25 mouse cellular contexts compared by ENCODE assay signal in the genomic region with DNA sequence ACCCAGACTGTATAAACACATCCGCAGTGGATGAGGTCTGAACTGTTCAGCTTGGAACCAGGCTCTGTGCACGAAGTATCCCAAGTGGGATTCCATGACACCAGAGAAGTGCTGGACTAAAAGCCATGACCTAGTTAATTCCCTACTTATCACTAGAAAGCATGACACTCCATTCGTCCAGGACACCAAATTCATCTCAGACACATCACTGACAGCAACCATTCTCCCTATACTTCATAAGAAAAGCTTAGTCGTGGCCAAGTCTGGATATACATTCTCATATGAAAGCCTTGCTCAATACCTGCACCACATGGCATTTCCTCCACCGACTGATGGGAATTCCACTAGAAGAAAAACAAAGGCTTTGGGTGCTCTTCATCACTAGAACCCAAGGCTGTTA.
"Had no signal": no experiment of that assay in that cellular context is flagged by ENCODE, and none has a peak within 500 bp of the region (broad histone marks: within the 10 kb centered on the region; RNA-seq: fewer than 3 reads in every experiment).

No protein-coding gene starts in this region.

- H3K36me3 ChIP-seq: heart, embryonic 13.5 days; heart, embryonic 15.5 days; hindbrain, embryonic 13.5 days; hindbrain, embryonic 15.5 days; kidney, embryonic 15.5 days; limb, embryonic 13.5 days; limb, embryonic 15.5 days had no signal

- DNase-seq: forebrain, postnatal 0 days; gastrocnemius, postnatal 14 days; gastrocnemius, postnatal 36 days; heart, adult 18-20 months; heart, postnatal 14 days; heart, postnatal 36 days; kidney, adult 11 months; kidney, adult 2 months; kidney, adult 9 months; kidney, postnatal 14 days; kidney, postnatal 36 days; layer of hippocampus, adult 9-11 months; layer of hippocampus, postnatal 36 days; left cerebral cortex, postnatal 4 days had no signal

- H3K9me3 ChIP-seq: heart, embryonic 13.5 days; heart, embryonic 15.5 days; hindbrain, embryonic 13.5 days; hindbrain, embryonic 15.5 days; kidney, embryonic 15.5 days; limb, embryonic 13.5 days; limb, embryonic 15.5 days had no signal

- H3K27me3 ChIP-seq: heart, embryonic 13.5 days; heart, embryonic 15.5 days; hindbrain, embryonic 13.5 days; hindbrain, embryonic 15.5 days; kidney, embryonic 15.5 days; limb, embryonic 13.5 days; limb, embryonic 15.5 days had no signal

- H3K4me3 ChIP-seq: heart, embryonic 13.5 days; heart, embryonic 15.5 days; hindbrain, embryonic 13.5 days; hindbrain, embryonic 15.5 days; kidney, embryonic 15.5 days; limb, embryonic 13.5 days; limb, embryonic 15.5 days had no signal

- H3K27ac ChIP-seq: heart, embryonic 13.5 days; heart, embryonic 15.5 days; hindbrain, embryonic 13.5 days; hindbrain, embryonic 15.5 days; hindbrain, postnatal 0 days; kidney, embryonic 15.5 days; kidney, postnatal 0 days; limb, embryonic 13.5 days; limb, embryonic 15.5 days had no signal

- H3K4me2 ChIP-seq: heart, embryonic 11.5 days; heart, embryonic 13.5 days; heart, embryonic 15.5 days; hindbrain, embryonic 13.5 days; hindbrain, embryonic 15.5 days; kidney, embryonic 15.5 days; limb, embryonic 13.5 days; limb, embryonic 15.5 days had no signal

- H3K9ac ChIP-seq: forebrain, postnatal 0 days; heart, embryonic 13.5 days; heart, embryonic 15.5 days; hindbrain, embryonic 13.5 days; hindbrain, embryonic 15.5 days; kidney, embryonic 15.5 days; limb, embryonic 13.5 days; limb, embryonic 15.5 days had no signal

- ATAC-seq: forebrain, postnatal 0 days; hindbrain, postnatal 0 days; intestine, embryonic 16.5 days had no signal
